Mouse (Mus musculus): ENCODE data around the gene Dok5.

Gene Dok5

GRCm38 (mm10) chr2:170738891-170739290, 7.3 kb downstream of the Dok5 start:
- no peak for DNase-seq (ENCODE audit: low spot score)

GRCm38 (mm10) chr2:170739713-170740365, 8.2 kb downstream of the Dok5 start:
- DNase-seq (ENCODE audit: low spot score), result no peak

GRCm38 (mm10) chr2:170743521-170743920, 11.9 kb downstream of the Dok5 start:
- DNase-seq (ENCODE audit: low spot score), result no peak

- no peak for DNase-seq (ENCODE audit: low spot score)
Measured at GRCm38 (mm10) chr2:170748901-170749300, 17.3 kb downstream of the Dok5 start.

GRCm38 (mm10) chr2:170752191-170752850, 20.7 kb downstream of the Dok5 start:
- no peak for DNase-seq (ENCODE audit: low spot score)

GRCm38 (mm10) chr2:170755817-170756216, 24.2 kb downstream of the Dok5 start:
- DNase-seq (ENCODE audit: low spot score), result no peak

- DNase-seq (ENCODE audit: low spot score), result no peak
Measured at GRCm38 (mm10) chr2:170756667-170757066, 25.1 kb downstream of the Dok5 start.

GRCm38 (mm10) chr2:170757228-170757875, 25.7 kb downstream of the Dok5 start:
- no peak for DNase-seq (ENCODE audit: low spot score)

- peak; percentile 11 for DNase-seq (ENCODE audit: low spot score)
Measured at GRCm38 (mm10) chr2:170758201-170758600, 26.6 kb downstream of the Dok5 start.

- DNase-seq (ENCODE audit: low spot score), result no peak
Measured at GRCm38 (mm10) chr2:170764704-170765103, 33.1 kb downstream of the Dok5 start.

GRCm38 (mm10) chr2:170767243-170767642, 35.6 kb downstream of the Dok5 start:
- no peak for DNase-seq (ENCODE audit: low spot score)

GRCm38 (mm10) chr2:170768699-170769098, 37.1 kb downstream of the Dok5 start:
- no peak for DNase-seq (ENCODE audit: low spot score)

- DNase-seq (ENCODE audit: low spot score), result no peak
Measured at GRCm38 (mm10) chr2:170771555-170771954, 39.9 kb downstream of the Dok5 start.

GRCm38 (mm10) chr2:170772126-170772884, 40.7 kb downstream of the Dok5 start:
- no peak for DNase-seq (ENCODE audit: low spot score)

- DNase-seq (ENCODE audit: low spot score), result no peak
Measured at GRCm38 (mm10) chr2:170772885-170773270, 41.3 kb downstream of the Dok5 start.

- no peak for DNase-seq (ENCODE audit: low spot score)
Measured at GRCm38 (mm10) chr2:170775577-170775976, 44.0 kb downstream of the Dok5 start.

- DNase-seq (ENCODE audit: low spot score), result no peak
Measured at GRCm38 (mm10) chr2:170776107-170776506, 44.5 kb downstream of the Dok5 start.

GRCm38 (mm10) chr2:170777572-170777971, 46.0 kb downstream of the Dok5 start:
- no peak for DNase-seq (ENCODE audit: low spot score)

GRCm38 (mm10) chr2:170780010-170780750, 48.6 kb downstream of the Dok5 start:
- no peak for DNase-seq (ENCODE audit: low spot score)

- DNase-seq (ENCODE audit: low spot score), result no peak
Measured at GRCm38 (mm10) chr2:170788101-170788500, 56.5 kb downstream of the Dok5 start.

- DNase-seq (ENCODE audit: low spot score), result no peak
Measured at GRCm38 (mm10) chr2:170791332-170792017, 59.9 kb downstream of the Dok5 start.

Data from ovary, postnatal 36 days (tissue).